Mouse (Mus musculus) myocyte (in vitro differentiated cells): ENCODE results near the gene Casz1. TPM values are rescaled to one million over a fixed set of nuclear protein-coding genes. Genes with fewer than 3 reads are reported as not detected.

Experiments used
- H3K27me3 ChIP-seq: one replicate; pipeline ENCODE4 v1.6.1; 2011; ENCODE audit not compliant: control insufficient read depth, insufficient read depth, insufficient read length
- H3K36me3 ChIP-seq: one replicate; pipeline ENCODE4 v1.6.1; 2011; ENCODE audit not compliant: control insufficient read depth, insufficient read depth
- H3K4me2 ChIP-seq: one replicate; pipeline ENCODE4 v1.6.1; 2011; ENCODE audit warnings: low read depth, control low read depth
- H3K4me3 ChIP-seq: one replicate; pipeline ENCODE4 v1.5.1; 2011; ENCODE audit warnings: mild to moderate bottlenecking, control low read depth, moderate library complexity
- H3K79me2 ChIP-seq: one replicate; pipeline ENCODE4 v1.6.1; 2011; ENCODE audit not compliant: control insufficient read depth, insufficient read depth
- H3ac ChIP-seq: one replicate; pipeline ENCODE4 v1.6.1; 2011; ENCODE audit not compliant: control insufficient read depth, insufficient read length
- CEBPB ChIP-seq: IDR thresholded peaks from 2 replicates; pipeline ENCODE4 v1.6.1; 2011; ENCODE audit warnings: mild to moderate bottlenecking, moderate library complexity; ENCODE audit not compliant: poor library complexity, insufficient read depth, severe bottlenecking
- E2F4 ChIP-seq: IDR thresholded peaks from one replicate; pipeline ENCODE4 v1.6.1; 2011; ENCODE audit warnings: mild to moderate bottlenecking, control low read depth, moderate library complexity; ENCODE audit not compliant: insufficient read depth
- MAX ChIP-seq: IDR thresholded peaks from one replicate; pipeline ENCODE4 v1.6.1; 2011; ENCODE audit warnings: low read depth, mild to moderate bottlenecking, control low read depth
- MYOD1 ChIP-seq, 3 experiments: IDR thresholded peaks; one replicate each; pipeline ENCODE4 v1.6.1; 2011; ENCODE audit warnings: control low read depth in 2 of 3, low read depth in 2 of 3, mild to moderate bottlenecking in 2 of 3, moderate library complexity in 1 of 3; ENCODE audit not compliant: insufficient read length in 2 of 3, control insufficient read depth in 1 of 3
- MYOG ChIP-seq, 3 experiments: IDR thresholded peaks; one replicate each; pipeline ENCODE4 v1.6.1; 2011; ENCODE audit warnings: control low read depth in 2 of 3, low read depth in 2 of 3, mild to moderate bottlenecking in 2 of 3; ENCODE audit not compliant: insufficient read length in 2 of 3, control insufficient read depth in 1 of 3, insufficient read depth in 1 of 3
- POLR2A ChIP-seq: IDR thresholded peaks from one replicate; pipeline ENCODE4 v1.6.1; 2011; ENCODE audit warnings: low read depth, mild to moderate bottlenecking, control low read depth, moderate library complexity; ENCODE audit not compliant: insufficient read length
- POLR2AphosphoS2 ChIP-seq: IDR thresholded peaks from one replicate; pipeline ENCODE4 v1.6.1; 2011; ENCODE audit warnings: low read depth, control low read depth; ENCODE audit not compliant: insufficient read length
- REST ChIP-seq: IDR thresholded peaks from one replicate; pipeline ENCODE4 v1.6.1; 2011; ENCODE audit warnings: mild to moderate bottlenecking, control low read depth, moderate library complexity; ENCODE audit not compliant: insufficient read depth, insufficient read length
- SRF ChIP-seq: IDR thresholded peaks from one replicate; pipeline ENCODE4 v1.6.1; 2011; ENCODE audit warnings: low read depth; ENCODE audit not compliant: control insufficient read depth, insufficient read length
- TCF12 ChIP-seq: IDR thresholded peaks from one replicate; pipeline ENCODE4 v1.6.1; 2011; ENCODE audit warnings: mild to moderate bottlenecking, control low read depth; ENCODE audit not compliant: poor library complexity, insufficient read depth, severe bottlenecking
- TCF3 ChIP-seq: IDR thresholded peaks from one replicate; pipeline ENCODE4 v1.6.1; 2011; ENCODE audit warnings: low read depth, control low read depth; ENCODE audit not compliant: insufficient read length
- USF1 ChIP-seq: IDR thresholded peaks from one replicate; pipeline ENCODE4 v1.6.1; 2011; ENCODE audit warnings: low read depth, mild to moderate bottlenecking, control low read depth, moderate library complexity
- polyA plus RNA-seq: library from polyadenylated mRNA; unstranded; fragments of >200 nt; fragmentation: generic; extraction: Trizol; gene quantifications from one replicate; pipeline ENCODE4 v1.2.1, GENCODE M21; 2012; ENCODE audit warnings: missing spikeins

The Casz1 gene
- polyA plus RNA-seq, 1 experiment: 11.1 TPM

- Histone ChIP-seq H3K27me3 (peaks cover 51% of the 10 kb centered on the region), H3K4me2 (no peak overlapping the region), H3K4me3 (no peak overlapping the region), H3K79me2 (no peaks in the 10 kb centered on the region), H3K36me3 (no peaks in the 10 kb centered on the region), H3ac (no peak overlapping the region)
- no peak for TF ChIP-seq USF1
- no peak for TF ChIP-seq E2F4
- TF ChIP-seq MYOD1 (IDR thresholded peaks at IDR 0.05; ENCODE audit: control insufficient read depth in 1 of 3, insufficient read length in 2 of 3, low read depth in 2 of 3): no peak
- no peak for TF ChIP-seq TCF12
- no peak for TF ChIP-seq POLR2A
- TF ChIP-seq MAX: no peak
- TF ChIP-seq MYOG (IDR thresholded peaks at IDR 0.05; ENCODE audit: control insufficient read depth in 1 of 3, insufficient read depth in 1 of 3, insufficient read length in 2 of 3, low read depth in 2 of 3): no peak
- no peak for TF ChIP-seq CEBPB
- TF ChIP-seq SRF: no peak
Measured at GRCm38 (mm10) chr4:148885921-148886540, 81.8 kb downstream of the Casz1 start.

GRCm38 (mm10) chr4:148888229-148888628, 84.0 kb downstream of the Casz1 start:
- no peak overlapping the region for H3K4me2 ChIP-seq
- H3K79me2 ChIP-seq: no peaks in the 10 kb centered on the region
- no peak overlapping the region for H3ac ChIP-seq
- no peaks in the 10 kb centered on the region for H3K36me3 ChIP-seq
- no peak for TF ChIP-seq SRF
- no peak for TF ChIP-seq MAX
- no peak for TF ChIP-seq POLR2AphosphoS2
- no peak for TF ChIP-seq USF1
- TF ChIP-seq TCF3: no peak
- no peak for TF ChIP-seq POLR2A
- no peak for TF ChIP-seq E2F4
- no peak for TF ChIP-seq MYOG (IDR thresholded peaks at IDR 0.05; ENCODE audit: control insufficient read depth in 1 of 3, insufficient read depth in 1 of 3, insufficient read length in 2 of 3, low read depth in 2 of 3)
- TF ChIP-seq REST: no peak
- TF ChIP-seq CEBPB: no peak
- no peak for TF ChIP-seq MYOD1 (IDR thresholded peaks at IDR 0.05; ENCODE audit: control insufficient read depth in 1 of 3, insufficient read length in 2 of 3, low read depth in 2 of 3)
- no peak for TF ChIP-seq TCF12
- peaks cover 59% of the 10 kb centered on the region for H3K27me3 ChIP-seq
- no peak overlapping the region for H3K4me3 ChIP-seq

- no peak overlapping the region for H3K4me2 ChIP-seq
- TF ChIP-seq POLR2A: no peak
- TF ChIP-seq TCF12: no peak
- TF ChIP-seq CEBPB: no peak
- no peak for TF ChIP-seq POLR2AphosphoS2
- TF ChIP-seq MAX: no peak
- TF ChIP-seq TCF3: no peak
- TF ChIP-seq MYOG (IDR thresholded peaks at IDR 0.05; ENCODE audit: control insufficient read depth in 1 of 3, insufficient read depth in 1 of 3, insufficient read length in 2 of 3, low read depth in 2 of 3): no peak
- TF ChIP-seq MYOD1 (IDR thresholded peaks at IDR 0.05; ENCODE audit: control insufficient read depth in 1 of 3, insufficient read length in 2 of 3, low read depth in 2 of 3): no peak
- TF ChIP-seq E2F4: no peak
- TF ChIP-seq USF1: no peak
- no peak for TF ChIP-seq REST
- no peak for TF ChIP-seq SRF
- no peaks in the 10 kb centered on the region for H3K36me3 ChIP-seq
- H3K27me3 ChIP-seq: peaks cover 65% of the 10 kb centered on the region
- no peaks in the 10 kb centered on the region for H3K79me2 ChIP-seq
- H3K4me3 ChIP-seq: no peak overlapping the region
- H3ac ChIP-seq: no peak overlapping the region
Measured at GRCm38 (mm10) chr4:148889011-148889410, 84.8 kb downstream of the Casz1 start.

GRCm38 (mm10) chr4:148890442-148890841, 86.2 kb downstream of the Casz1 start:
- Histone ChIP-seq H3K27me3 (peaks cover 70% of the 10 kb centered on the region), H3ac (no peak overlapping the region), H3K4me3 (no peak overlapping the region), H3K4me2 (no peak overlapping the region), H3K36me3 (no peaks in the 10 kb centered on the region), H3K79me2 (no peaks in the 10 kb centered on the region)
- TF ChIP-seq TCF3 (no peak), POLR2A (no peak), MYOG (IDR thresholded peaks at IDR 0.05; ENCODE audit: control insufficient read depth in 1 of 3, insufficient read depth in 1 of 3, insufficient read length in 2 of 3, low read depth in 2 of 3) (no peak), SRF (no peak), CEBPB (no peak), MYOD1 (IDR thresholded peaks at IDR 0.05; ENCODE audit: control insufficient read depth in 1 of 3, insufficient read length in 2 of 3, low read depth in 2 of 3) (no peak), TCF12 (no peak), USF1 (no peak), POLR2AphosphoS2 (no peak), REST (no peak), E2F4 (no peak), MAX (no peak)
